Mouse (Mus musculus) stomach, embryonic 14.5 days (tissue): ENCODE data around the gene Coro1b. TPM values are rescaled to one million over a fixed set of nuclear protein-coding genes. Genes with fewer than 3 reads are reported as not detected.

Experiments used
- ATAC-seq: fragments of 200-750 bp; cut with Nextera tagmentation; 2 replicates; pipeline ENCODE4 v1.8.0; 2017; ENCODE audit warnings: low read depth, moderate TSS enrichment; ENCODE audit not compliant: insufficient number of reproducible peaks, insufficient read depth, low FRiP score
- H3K27ac ChIP-seq: fragments of 300-500 bp; sonication (generic); 2 replicates; pipeline ENCODE4 v1.5.1; 2014; ENCODE audit warnings: mild to moderate bottlenecking, low read length, moderate library complexity, mixed read lengths
- H3K27me3 ChIP-seq: fragments of 300-500 bp; sonication (generic); 2 replicates; pipeline ENCODE4 v1.6.1; 2014; ENCODE audit warnings: low read length, control low read depth, mixed read lengths; ENCODE audit not compliant: control insufficient read depth, insufficient read depth
- H3K36me3 ChIP-seq: fragments of 300-500 bp; sonication (generic); 2 replicates; pipeline ENCODE4 v1.6.1; 2014; ENCODE audit warnings: mild to moderate bottlenecking, control low read depth, low read length, moderate library complexity, mixed read lengths; ENCODE audit not compliant: control insufficient read depth, insufficient read depth
- H3K4me1 ChIP-seq: fragments of 300-500 bp; sonication (generic); 2 replicates; pipeline ENCODE4 v1.6.1; 2014; ENCODE audit warnings: low read length, control low read depth, mixed read lengths; ENCODE audit not compliant: control insufficient read depth, insufficient read depth
- H3K4me2 ChIP-seq: fragments of 300-500 bp; sonication (generic); replicated peaks from 2 replicates; pipeline ENCODE4 v1.6.1; 2014; ENCODE audit warnings: low read depth, low read length, control low read depth
- H3K4me3 ChIP-seq: fragments of 300-500 bp; sonication (generic); 2 replicates; pipeline ENCODE4 v1.5.1; 2014; ENCODE audit warnings: low read depth, low read length, control low read depth
- H3K9ac ChIP-seq: fragments of 300-500 bp; sonication (generic); replicated peaks from 2 replicates; pipeline ENCODE4 v1.6.1; 2014; ENCODE audit warnings: low read depth, mild to moderate bottlenecking, control low read depth, low read length, moderate library complexity, mixed read lengths
- H3K9me3 ChIP-seq: fragments of 300-500 bp; sonication (generic); 2 replicates; pipeline ENCODE4 v1.6.1; 2016; ENCODE audit warnings: low read depth, low read length, control low read depth; ENCODE audit not compliant: control insufficient read depth
- WGBS: fragments of 180-500 bp; shearing (Covaris S2); extraction: QIAGEN DNeasy Blood & Tissue Kit; methylation state at CpG from one replicate; pipeline ENCODE4 v1.1.7; 2014; 5-methylcytosine and 5-hydroxymethylcytosine counted together
- polyA plus RNA-seq: library from polyadenylated mRNA; unstranded; fragments of >200 nt; fragmentation: Nextera tagmentation; extraction: Ambion mirVana; gene quantifications from 2 replicates; pipeline ENCODE4 v1.2.1, GENCODE M21; 2014

Gene Coro1b
- polyA plus RNA-seq, 1 experiment from 2014 or later, result 149 TPM

- Histone ChIP-seq H3K9ac (peak overlapping the region; percentile 75), H3K27me3 (no peaks in the 10 kb centered on the region), H3K9me3 (no peaks in the 10 kb centered on the region), H3K4me3 (peak overlapping the region; percentile 79), H3K4me1 (peaks cover 20% of the 10 kb centered on the region), H3K27ac (peak overlapping the region; percentile 18; the same call in 1 of the 2 replicates), H3K4me2 (peak overlapping the region; percentile 78), H3K36me3 (peaks cover 27% of the 10 kb centered on the region)
- 0 out of 2 replicates have a peak, but pooled peaks have one; percentile 11 for ATAC-seq
- WGBS, result 0% methylated on average over 8 of the region's 8 CpGs
These were observed 400 bp downstream of the Coro1b start for GRCm38 (mm10) chr19:4148819-4149218.

GRCm38 (mm10) chr19:4149283-4149682 is 864 bp downstream of the Coro1b start:
- Histone ChIP-seq H3K36me3 (peaks cover 27% of the 10 kb centered on the region), H3K27me3 (no peaks in the 10 kb centered on the region), H3K9me3 (no peaks in the 10 kb centered on the region), H3K4me2 (peak overlapping the region; percentile 78), H3K4me1 (peaks cover 20% of the 10 kb centered on the region), H3K4me3 (peak overlapping the region; percentile 79), H3K9ac (peak overlapping the region; percentile 75), H3K27ac (no peak overlapping the region)
- WGBS, result 86% methylated on average over 11 of the region's 11 CpGs
- no peak for ATAC-seq

GRCm38 (mm10) chr19:4149764-4150461 is 1.5 kb downstream of the Coro1b start:
- Histone ChIP-seq H3K4me1 (peaks cover 20% of the 10 kb centered on the region), H3K4me2 (peak overlapping the region; percentile 78), H3K9me3 (no peaks in the 10 kb centered on the region), H3K36me3 (peaks cover 27% of the 10 kb centered on the region), H3K4me3 (no peak overlapping the region), H3K27me3 (no peaks in the 10 kb centered on the region), H3K9ac (0 out of 2 replicates have a peak overlapping the region, but pooled peaks have one; percentile 1), H3K27ac (no peak overlapping the region)
- no peak for ATAC-seq
- 94% methylated on average over 17 of the region's 17 CpGs for WGBS

- Histone ChIP-seq H3K9me3 (no peaks in the 10 kb centered on the region), H3K4me3 (no peak overlapping the region), H3K4me1 (peaks cover 20% of the 10 kb centered on the region), H3K27ac (no peak overlapping the region), H3K9ac (no peak overlapping the region), H3K36me3 (peaks cover 27% of the 10 kb centered on the region), H3K4me2 (no peak overlapping the region), H3K27me3 (no peaks in the 10 kb centered on the region)
- 88% methylated on average over 22 of the region's 22 CpGs for WGBS
- ATAC-seq, result no peak
These were observed 2.4 kb downstream of the Coro1b start for GRCm38 (mm10) chr19:4150567-4151487.

- peaks cover 20% of the 10 kb centered on the region for H3K4me1 ChIP-seq
- H3K36me3 ChIP-seq, result peaks cover 27% of the 10 kb centered on the region
- H3K4me3 ChIP-seq, result no peak overlapping the region
- ATAC-seq, result no peak
- no peak overlapping the region for H3K4me2 ChIP-seq
- no peaks in the 10 kb centered on the region for H3K9me3 ChIP-seq
- H3K9ac ChIP-seq, result no peak overlapping the region
- no peak overlapping the region for H3K27ac ChIP-seq
- WGBS, result 74% methylated on average over 5 of the region's 5 CpGs
- H3K27me3 ChIP-seq, result no peaks in the 10 kb centered on the region
These were observed 3.1 kb downstream of the Coro1b start for GRCm38 (mm10) chr19:4151488-4151860.

- Histone ChIP-seq H3K27me3 (no peaks in the 10 kb centered on the region), H3K27ac (no peak overlapping the region), H3K36me3 (peaks cover 30% of the 10 kb centered on the region), H3K4me2 (no peak overlapping the region), H3K9ac (no peak overlapping the region), H3K4me3 (no peak overlapping the region), H3K9me3 (no peaks in the 10 kb centered on the region), H3K4me1 (peaks cover 20% of the 10 kb centered on the region)
- WGBS, result 83% methylated on average over 5 of the region's 5 CpGs
- no peak for ATAC-seq
These were observed 3.5 kb downstream of the Coro1b start for GRCm38 (mm10) chr19:4151898-4152297.

GRCm38 (mm10) chr19:4152445-4153231 is 4.2 kb downstream of the Coro1b start:
- peaks cover 36% of the 10 kb centered on the region for H3K36me3 ChIP-seq
- no peak overlapping the region for H3K4me3 ChIP-seq
- no peaks in the 10 kb centered on the region for H3K27me3 ChIP-seq
- no peak overlapping the region for H3K9ac ChIP-seq
- H3K4me2 ChIP-seq, result no peak overlapping the region
- no peak for ATAC-seq
- no peaks in the 10 kb centered on the region for H3K9me3 ChIP-seq
- H3K4me1 ChIP-seq, result peaks cover 19% of the 10 kb centered on the region
- WGBS, result 79% methylated on average over 8 of the region's 8 CpGs
- no peak overlapping the region for H3K27ac ChIP-seq

- WGBS, result 57% methylated on average over 11 of the region's 11 CpGs
- Histone ChIP-seq H3K36me3 (peaks cover 41% of the 10 kb centered on the region), H3K27ac (no peak within 1 kb of the TSS), H3K9ac (no peak within 1 kb of the TSS), H3K9me3 (no peaks in the 10 kb centered on the region), H3K4me2 (no peak within 1 kb of the TSS), H3K27me3 (no peaks in the 10 kb centered on the region), H3K4me3 (no peak within 1 kb of the TSS), H3K4me1 (peaks cover 14% of the 10 kb centered on the region)
- no peak for ATAC-seq
These were observed 4.8 kb downstream of the Coro1b start, which contains the start of gene Ptprcap for GRCm38 (mm10) chr19:4153232-4153654. Ptprcap (plus strand) TSS chr19:4153604.
